Mouse (Mus musculus): ENCODE measurements around the gene Fbxw5. TPM values are rescaled to one million over a fixed set of nuclear protein-coding genes. Genes with fewer than 3 reads are reported as not detected.

Gene Fbxw5
- total RNA-seq, 1 experiment from 2014 or later, result 33.3 TPM

DNA sequence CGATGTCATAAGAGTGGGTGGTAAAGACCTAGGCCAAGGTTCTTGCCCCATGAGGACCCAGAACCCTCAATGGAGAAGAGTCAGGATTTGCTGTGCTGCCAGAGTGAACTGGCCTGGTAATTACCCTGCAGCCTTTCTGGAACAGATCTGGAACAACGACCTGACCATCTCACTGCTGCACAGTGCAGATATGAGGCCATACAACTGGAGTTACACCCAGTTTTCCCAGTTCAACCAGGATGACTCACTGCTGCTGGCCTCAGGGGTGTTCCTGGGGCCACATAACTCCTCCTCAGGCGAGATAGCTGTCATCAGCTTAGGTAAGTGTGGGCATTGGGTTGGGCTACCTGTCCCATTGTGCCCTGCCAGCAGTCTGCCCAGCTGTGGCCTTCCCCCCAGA, 2.2 kb downstream of the Fbxw5 start:
- no peak for ATAC-seq (replicated peaks; ENCODE audit: insufficient number of reproducible peaks, low FRiP score, low TSS enrichment, poor library complexity, severe bottlenecking)

DNA sequence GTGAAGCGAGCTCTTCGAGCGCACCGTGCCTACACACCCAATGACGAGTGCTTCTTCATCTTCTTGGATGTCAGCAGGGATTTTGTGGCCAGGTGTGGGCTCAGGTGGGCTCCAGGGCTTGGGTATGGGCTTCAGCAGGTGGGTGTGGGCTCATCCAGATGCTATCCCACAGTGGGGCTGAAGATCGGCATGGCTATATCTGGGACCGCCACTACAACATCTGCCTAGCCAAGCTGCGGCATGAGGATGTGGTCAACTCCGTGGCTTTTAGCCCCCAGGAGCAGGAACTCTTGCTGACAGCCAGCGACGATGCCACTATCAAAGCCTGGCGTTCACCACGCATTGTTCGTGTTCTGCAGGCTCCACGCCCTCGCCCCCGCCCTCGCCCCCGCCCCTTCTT, 4.0 kb downstream of the Fbxw5 start:
- no peak for ATAC-seq (replicated peaks; ENCODE audit: insufficient number of reproducible peaks, low FRiP score, low TSS enrichment, poor library complexity, severe bottlenecking)

- ATAC-seq (replicated peaks; ENCODE audit: insufficient number of reproducible peaks, low FRiP score, low TSS enrichment, poor library complexity, severe bottlenecking), result no peak
Observed at GRCm38 (mm10) chr2:25505000-25505399, 4.5 kb downstream of the Fbxw5 start.

GRCm38 (mm10) chr2:25505860-25506259, 5.3 kb downstream of the Fbxw5 start:
- ATAC-seq (replicated peaks; ENCODE audit: insufficient number of reproducible peaks, low FRiP score, low TSS enrichment, poor library complexity, severe bottlenecking), result no peak

- no peak for ATAC-seq (replicated peaks; ENCODE audit: insufficient number of reproducible peaks, low FRiP score, low TSS enrichment, poor library complexity, severe bottlenecking)
Observed at GRCm38 (mm10) chr2:25506964-25507363, 6.4 kb downstream of the Fbxw5 start.

- 0 out of 2 replicates have a peak, but pooled peaks have one; percentile 47 for ATAC-seq (replicated peaks; ENCODE audit: insufficient number of reproducible peaks, low FRiP score, low TSS enrichment, poor library complexity, severe bottlenecking)
Observed at GRCm38 (mm10) chr2:25509912-25510311, 9.4 kb downstream of the Fbxw5 start.

GRCm38 (mm10) chr2:25526510-25527302, 26.2 kb downstream of the Fbxw5 start:
- no peak for ATAC-seq (replicated peaks; ENCODE audit: insufficient number of reproducible peaks, low FRiP score, low TSS enrichment, poor library complexity, severe bottlenecking)

DNA sequence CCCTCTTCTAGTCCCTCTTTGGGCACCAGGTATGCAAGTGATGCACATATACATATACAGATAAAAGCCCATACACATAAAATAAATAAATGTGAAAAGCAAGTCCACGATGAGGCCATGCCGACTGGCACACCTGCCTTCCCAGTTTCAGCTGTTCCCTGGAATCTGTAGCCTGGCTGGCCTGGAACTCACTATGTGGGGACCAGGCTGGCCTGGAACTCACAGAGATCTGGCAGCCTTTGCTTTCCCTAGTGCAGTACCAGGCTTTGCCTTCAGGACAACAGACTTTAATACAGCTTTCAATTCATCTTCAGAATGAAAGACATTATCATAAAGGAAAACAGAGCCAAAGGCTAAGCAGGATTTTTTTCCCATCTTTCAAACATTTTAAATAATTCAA, 33.2 kb downstream of the Fbxw5 start:
- no peak for ATAC-seq (replicated peaks; ENCODE audit: insufficient number of reproducible peaks, low FRiP score, low TSS enrichment, poor library complexity, severe bottlenecking)

DNA sequence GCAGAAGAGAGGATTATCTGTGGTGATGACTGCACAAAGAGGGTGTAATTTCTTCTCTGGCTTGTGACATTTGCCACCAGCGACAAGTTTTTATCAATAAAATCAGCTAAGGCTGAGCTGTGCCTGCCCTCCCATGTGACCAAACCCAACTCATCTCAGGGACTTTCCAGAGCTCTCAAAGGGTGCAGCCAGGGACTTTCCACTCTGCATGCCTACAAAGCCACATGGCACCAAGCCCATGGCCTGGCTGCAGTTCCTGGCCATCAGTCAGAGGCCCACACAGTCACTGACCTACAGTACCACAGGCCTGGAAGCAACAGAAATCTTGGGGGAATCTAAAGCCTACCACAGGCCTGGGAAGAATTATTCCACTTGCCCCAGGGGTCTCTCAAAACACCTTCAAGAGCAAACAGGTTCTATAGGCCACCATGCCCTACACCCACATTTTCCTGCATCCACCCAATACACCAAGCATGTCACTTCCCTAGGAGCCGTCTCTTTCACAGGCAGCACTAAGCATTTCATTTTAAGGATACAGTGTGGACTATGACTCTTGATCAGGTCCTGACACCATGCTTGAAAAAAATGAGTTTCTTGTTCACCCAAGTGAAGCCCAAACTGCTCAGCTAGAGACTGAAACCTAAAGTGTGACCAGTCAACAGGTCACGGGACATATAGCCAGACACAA, 33.8 kb downstream of the Fbxw5 start:
- peak; percentile 82 for ATAC-seq (replicated peaks; ENCODE audit: insufficient number of reproducible peaks, low FRiP score, low TSS enrichment, poor library complexity, severe bottlenecking)

DNA sequence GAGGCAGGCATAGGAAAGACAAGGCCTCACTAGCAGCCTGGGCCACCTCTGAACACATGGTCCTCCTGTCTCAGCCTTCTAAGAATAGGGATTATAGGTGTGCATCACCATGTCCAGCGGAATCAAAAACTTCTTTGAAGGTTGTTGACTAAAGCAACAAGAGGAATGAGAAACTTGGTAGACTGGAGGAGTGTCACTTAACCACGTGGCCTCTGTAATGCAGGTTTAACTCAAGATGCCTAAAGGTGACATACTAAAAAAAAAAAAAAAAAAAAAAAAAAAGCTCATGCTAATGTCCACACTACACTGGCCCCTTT, 34.3 kb downstream of the Fbxw5 start:
- ATAC-seq (replicated peaks; ENCODE audit: insufficient number of reproducible peaks, low FRiP score, low TSS enrichment, poor library complexity, severe bottlenecking), result no peak

DNA sequence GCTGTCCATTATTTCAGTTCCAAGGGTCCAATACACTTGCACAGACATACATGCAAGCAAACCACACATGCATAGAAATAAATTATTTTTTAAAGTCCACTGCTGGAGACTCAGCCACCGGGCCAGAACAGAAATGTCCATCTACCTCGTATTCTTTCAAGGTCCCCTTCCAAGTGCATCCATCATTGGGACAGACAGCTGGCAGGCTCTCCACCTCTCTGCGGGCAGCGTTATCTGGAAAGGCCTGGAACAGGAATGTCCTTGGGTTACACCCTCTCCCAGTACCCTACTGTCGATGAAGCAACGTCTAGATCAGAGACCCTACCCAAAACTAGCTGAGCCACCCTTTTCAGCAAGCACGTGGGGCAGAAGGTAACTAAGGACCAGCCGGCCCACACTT, 36.0 kb downstream of the Fbxw5 start:
- ATAC-seq (replicated peaks; ENCODE audit: insufficient number of reproducible peaks, low FRiP score, low TSS enrichment, poor library complexity, severe bottlenecking), result no peak

DNA sequence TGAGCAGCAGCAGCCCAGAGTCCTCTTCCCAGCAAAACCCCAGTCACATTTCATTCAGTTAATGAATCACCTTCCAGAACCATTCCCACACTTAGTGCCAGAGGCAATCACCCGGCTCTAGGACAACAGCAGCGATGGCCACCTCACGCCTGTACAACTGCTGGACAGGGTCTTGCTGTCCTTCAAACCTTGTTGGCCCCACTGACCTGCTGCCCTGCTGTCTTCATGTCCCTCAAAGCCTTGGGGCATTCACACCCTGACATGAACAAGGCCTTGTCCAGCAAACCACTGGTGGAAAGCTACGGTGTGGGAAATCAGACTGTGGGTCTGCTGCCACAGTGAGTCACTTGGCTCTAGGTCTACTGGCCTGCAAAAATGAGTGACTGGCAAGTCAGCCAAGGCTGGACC, 40.0 kb downstream of the Fbxw5 start:
- no peak for ATAC-seq (replicated peaks; ENCODE audit: insufficient number of reproducible peaks, low FRiP score, low TSS enrichment, poor library complexity, severe bottlenecking)

GRCm38 (mm10) chr2:25541644-25542367, 41.3 kb downstream of the Fbxw5 start:
- ATAC-seq (replicated peaks; ENCODE audit: insufficient number of reproducible peaks, low FRiP score, low TSS enrichment, poor library complexity, severe bottlenecking), result no peak

DNA sequence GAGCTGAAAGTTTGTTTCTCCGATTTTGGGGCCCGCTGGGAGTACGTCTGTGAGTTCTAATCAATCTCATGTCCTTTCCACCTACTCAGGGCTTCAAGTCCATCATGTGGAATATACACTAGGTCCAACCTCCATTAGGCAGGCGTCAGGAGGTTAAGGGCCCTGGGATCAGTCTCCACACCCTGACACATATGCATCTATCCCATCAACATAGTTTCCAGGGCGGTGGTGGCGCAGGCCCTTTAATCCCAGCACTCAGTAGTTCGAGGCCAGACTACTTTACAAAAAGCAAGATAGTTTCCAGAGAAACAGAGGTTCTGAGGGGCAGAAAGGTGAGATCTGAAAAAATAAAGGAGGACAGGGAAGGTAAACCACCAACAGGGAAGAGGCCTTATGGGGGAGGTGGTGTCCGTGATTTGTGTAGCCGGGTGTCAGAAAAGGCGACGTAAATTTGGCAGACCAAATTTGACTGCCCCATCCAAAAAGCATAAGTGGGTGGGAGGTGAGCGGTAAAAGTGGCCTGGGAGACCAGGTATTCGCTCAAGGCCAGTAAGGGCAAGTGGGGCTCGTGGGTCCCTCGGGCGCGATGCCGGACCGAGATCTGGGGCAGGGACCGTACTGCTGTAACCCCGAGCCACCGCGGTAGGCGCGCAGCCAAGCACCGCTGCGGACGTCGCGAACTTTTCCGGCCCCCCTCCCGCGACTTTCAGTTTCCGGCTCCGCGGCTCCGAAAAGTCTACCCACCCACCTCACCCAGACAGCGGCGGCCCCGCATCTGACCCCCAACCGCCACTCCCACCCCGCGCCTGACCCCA, 45.7 kb downstream of the Fbxw5 start:
- ATAC-seq (replicated peaks; ENCODE audit: insufficient number of reproducible peaks, low FRiP score, low TSS enrichment, poor library complexity, severe bottlenecking), result 0 out of 2 replicates have a peak, but pooled peaks have one; percentile 11

DNA sequence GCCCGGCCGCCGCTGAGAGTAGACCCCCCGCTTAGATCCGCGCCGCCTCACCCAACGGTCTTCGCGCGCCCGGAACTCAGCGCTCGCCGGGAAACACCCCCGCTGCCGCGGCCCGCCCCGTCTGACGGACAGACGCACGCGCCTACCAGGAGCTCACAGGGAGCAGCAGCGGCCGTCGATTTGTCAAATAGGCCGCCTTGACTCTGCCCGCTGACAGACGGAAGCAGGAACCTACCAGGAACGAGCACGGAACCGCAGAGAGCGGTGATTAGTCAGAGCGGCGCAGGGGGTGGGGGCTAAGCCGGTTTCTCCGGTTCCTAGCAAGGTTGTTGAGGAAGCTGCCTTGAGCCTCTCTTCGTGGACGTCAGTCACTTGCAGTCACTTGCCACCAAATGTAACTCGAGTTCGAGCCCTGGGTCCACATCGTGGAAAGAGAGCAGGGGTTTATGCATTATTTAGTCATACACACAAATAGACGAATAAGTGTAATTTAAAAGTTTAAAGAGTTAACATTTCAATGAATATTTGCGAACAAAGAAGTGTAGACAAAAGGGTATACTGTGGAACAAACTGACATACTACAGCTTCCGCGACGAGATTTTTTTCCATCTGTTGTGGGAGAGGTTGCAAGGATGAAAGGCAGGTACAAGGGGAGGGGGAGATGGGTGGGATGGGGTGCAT, 46.4 kb downstream of the Fbxw5 start, which contains the start of gene Traf2:
Traf2 (minus strand) TSS at position 130 of the 681 bp plus-strand sequence.
- peak; percentile 98 for ATAC-seq (replicated peaks; ENCODE audit: insufficient number of reproducible peaks, low FRiP score, low TSS enrichment, poor library complexity, severe bottlenecking)

GRCm38 (mm10) chr2:25549021-25549991, 48.8 kb downstream of the Fbxw5 start:
- 0 out of 2 replicates have a peak, but pooled peaks have one; percentile 1 for ATAC-seq (replicated peaks; ENCODE audit: insufficient number of reproducible peaks, low FRiP score, low TSS enrichment, poor library complexity, severe bottlenecking)

DNA sequence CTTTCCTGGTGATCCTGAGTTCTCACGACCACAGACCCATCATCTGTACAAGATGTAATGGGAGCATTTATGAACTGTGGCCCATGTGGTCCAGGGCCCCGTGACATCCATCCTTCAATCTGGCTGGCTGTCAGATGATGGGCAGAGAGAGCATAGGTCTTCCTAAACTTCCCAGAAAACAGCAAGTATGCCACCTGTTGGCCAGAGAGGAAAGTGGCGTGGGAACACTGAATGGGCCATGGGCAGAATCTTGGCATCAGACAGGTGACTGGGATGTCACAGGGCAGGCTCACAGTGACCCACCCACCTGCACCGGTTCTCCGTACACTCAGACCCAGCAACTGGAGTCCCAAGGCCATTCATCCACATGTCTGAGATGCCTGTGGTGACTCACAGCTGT, 50.6 kb downstream of the Fbxw5 start:
- ATAC-seq (replicated peaks; ENCODE audit: insufficient number of reproducible peaks, low FRiP score, low TSS enrichment, poor library complexity, severe bottlenecking), result no peak
